Mouse (Mus musculus) megakaryocyte, embryonic 14.5 days (primary cell): ENCODE results near the gene Pmm1.

ENCODE experiments used
- FLI1 ChIP-seq: IDR thresholded peaks from 2 replicates; pipeline ENCODE4 v1.6.1; 2012; ENCODE audit warnings: low read length, inconsistent platforms, mixed read lengths
- GATA1 ChIP-seq: IDR thresholded peaks from 3 replicates; pipeline ENCODE4 v1.6.1; 2012; ENCODE audit warnings: mixed read lengths, low read length, inconsistent platforms, borderline replicate concordance

DNA sequence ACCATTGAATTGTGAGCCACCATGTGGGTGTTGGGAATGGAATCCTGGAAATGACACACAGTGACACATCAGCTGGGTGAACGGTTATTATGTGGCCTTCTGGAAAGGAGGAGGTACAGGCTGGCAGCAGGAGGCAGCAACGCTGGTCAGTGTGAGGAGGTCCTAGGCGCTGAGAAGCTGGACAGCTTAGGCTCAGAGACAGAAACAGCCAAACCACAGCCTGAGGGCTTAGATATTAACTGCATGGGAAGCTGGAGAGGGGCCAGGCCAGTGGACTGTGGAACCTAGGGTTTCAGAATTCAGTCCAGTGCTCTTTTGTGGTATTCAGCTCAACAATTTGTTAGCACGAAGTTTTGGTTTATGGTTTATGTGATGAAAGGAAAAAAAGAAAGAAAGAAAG lies 33.0 kb downstream of the Pmm1 start:
- TF ChIP-seq FLI1 (no peak), GATA1 (no peak)
